Mouse (Mus musculus): Measurements from ENCODE around the gene Gm10912. TPM values are rescaled to one million over a fixed set of nuclear protein-coding genes. Genes with fewer than 3 reads are reported as not detected.
"Not testable (repeated sequence)": the region's sequence is repeated elsewhere in the genome, so short reads cannot be mapped to it uniquely, and the experiment has no call there.

The Gm10912 gene
- under 1 TPM in 1 of 2 experiments, not detected in 1; 0.22 TPM for total RNA-seq (2021)
- long read RNA-seq, experiment 1: 0 reads
- long read RNA-seq, experiment 2: 0 reads

GRCm38 (mm10) chr2:104065526-104065925 lies at the start of gene Gm10912:
TSS of gene Gm10912 (plus strand) at chr2:104065826.
- intact Hi-C loops (cut with DNase I; ENCODE audit: low total_unique reads); DNase-seq: not testable (repeated sequence)

- intact Hi-C loops (cut with DNase I; ENCODE audit: low total_unique reads): no loop called here
- no peak for DNase-seq
Measured at GRCm38 (mm10) chr2:104023096-104023495, 42.5 kb upstream of the Gm10912 start.

DNA sequence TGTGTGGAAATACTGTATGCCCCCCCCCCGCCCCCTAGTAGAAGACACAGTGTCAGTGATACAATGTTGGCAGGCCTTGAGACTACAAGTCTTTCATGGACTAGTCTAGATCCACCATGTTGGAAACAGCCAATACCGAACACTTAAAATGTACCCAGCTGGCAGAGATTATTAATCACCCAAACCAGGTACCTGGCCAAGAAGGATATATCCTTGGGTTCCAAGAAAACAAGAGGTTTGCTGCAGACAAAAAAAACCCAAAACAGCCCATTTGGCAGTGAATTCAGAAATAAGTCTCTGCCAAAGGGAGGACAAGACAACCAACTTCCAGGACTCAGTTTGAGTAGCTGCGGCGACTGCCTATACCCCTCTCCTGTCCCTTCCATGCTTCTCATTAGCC lies 41.0 kb upstream of the Gm10912 start:
- no peak for DNase-seq
- intact Hi-C loops (cut with DNase I; ENCODE audit: low total_unique reads): no loop called here

GRCm38 (mm10) chr2:104027458-104028138 lies 38.0 kb upstream of the Gm10912 start, which contains the start of gene Fbxo3:
TSS of gene Fbxo3 (plus strand) at chr2:104027721.
- intact Hi-C loops (cut with DNase I; ENCODE audit: low total_unique reads): no loop called here
- peak; percentile 85 for DNase-seq

DNA sequence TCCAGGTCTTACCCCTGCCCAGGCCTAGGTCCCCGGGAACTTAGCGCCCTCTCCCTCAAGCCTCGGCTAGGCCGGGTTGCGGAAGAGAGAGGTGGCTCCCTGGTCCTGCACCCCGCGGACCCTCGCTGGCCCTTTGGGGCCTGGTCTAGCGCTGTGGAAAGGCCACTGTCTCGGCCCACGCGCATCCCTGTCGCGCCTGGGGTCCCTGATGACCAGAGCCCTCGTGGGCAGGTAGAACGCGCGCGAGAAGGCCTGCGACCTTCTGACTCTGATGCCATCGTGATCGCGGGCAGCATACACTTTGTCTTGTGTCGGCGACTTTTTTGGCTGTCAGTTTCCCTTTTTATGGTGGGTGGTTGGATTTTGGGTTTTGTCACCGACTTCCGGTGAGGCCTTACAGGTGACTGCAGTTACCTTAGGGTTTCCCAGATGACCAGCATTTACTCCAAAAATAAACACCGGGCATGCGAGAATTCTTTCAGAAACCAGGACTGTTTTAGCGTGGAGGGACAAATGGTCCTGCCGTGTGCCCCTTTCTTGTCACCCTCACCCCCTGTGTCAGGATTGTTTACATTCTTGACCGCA lies 37.4 kb upstream of the Gm10912 start, which contains the start of gene 4931422A03Rik:
Gene 4931422A03Rik, minus strand, starts transcription at position 223 of the 585 bp plus-strand sequence.
- no peak for DNase-seq
- intact Hi-C loops (cut with DNase I; ENCODE audit: low total_unique reads): no loop called here

DNA sequence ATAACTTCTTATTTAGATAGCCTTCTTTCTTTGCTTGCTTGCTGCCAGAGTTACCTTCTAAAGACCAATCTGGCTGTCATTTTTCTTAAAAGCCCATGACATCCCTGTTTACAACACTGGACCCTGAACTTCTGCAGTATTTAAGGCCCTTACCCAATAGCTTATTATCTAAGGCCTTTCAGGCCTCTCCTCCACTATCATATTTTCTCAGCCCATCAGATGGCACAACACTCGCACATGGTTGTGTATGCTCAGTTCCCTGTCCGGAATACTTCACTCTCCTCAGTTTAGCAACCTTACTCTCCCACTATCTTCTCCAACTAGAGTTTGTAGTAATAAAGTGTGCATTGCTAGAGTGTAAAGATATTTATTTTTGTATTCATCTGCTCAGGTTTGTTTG lies 36.6 kb upstream of the Gm10912 start:
- intact Hi-C loops (cut with DNase I; ENCODE audit: low total_unique reads): no loop called here
- DNase-seq: no peak

DNA sequence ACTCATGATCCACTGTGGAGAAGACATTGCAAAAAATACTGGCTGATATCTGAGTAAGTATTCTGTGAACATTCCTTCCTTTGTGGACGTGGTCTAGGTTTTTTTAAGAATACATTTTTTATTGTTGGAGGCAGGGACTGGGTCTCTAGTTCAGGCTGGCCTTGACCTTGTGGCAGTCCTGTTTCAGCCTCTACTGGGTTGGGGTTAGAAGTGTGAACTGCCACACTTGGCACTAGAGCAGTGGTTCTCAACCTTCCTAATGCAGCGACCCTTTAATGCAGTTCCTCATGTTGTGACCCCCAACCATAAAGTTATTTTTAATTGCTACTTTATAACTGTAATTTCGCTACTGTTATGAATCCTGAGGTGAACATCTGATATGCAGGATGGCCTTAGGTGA lies 35.2 kb upstream of the Gm10912 start:
- intact Hi-C loops (cut with DNase I; ENCODE audit: low total_unique reads): loop anchor here (10.0 kb wide), 2 partner anchors 104 to 394 kb away; no protein-coding TSS in a partner anchor
- DNase-seq: no peak

- DNase-seq: no peak
- intact Hi-C loops (cut with DNase I; ENCODE audit: low total_unique reads): loop anchor here (10.0 kb wide), 2 partner anchors 103 to 393 kb away; no protein-coding TSS in a partner anchor
Measured at GRCm38 (mm10) chr2:104032056-104032455, 33.6 kb upstream of the Gm10912 start.

DNA sequence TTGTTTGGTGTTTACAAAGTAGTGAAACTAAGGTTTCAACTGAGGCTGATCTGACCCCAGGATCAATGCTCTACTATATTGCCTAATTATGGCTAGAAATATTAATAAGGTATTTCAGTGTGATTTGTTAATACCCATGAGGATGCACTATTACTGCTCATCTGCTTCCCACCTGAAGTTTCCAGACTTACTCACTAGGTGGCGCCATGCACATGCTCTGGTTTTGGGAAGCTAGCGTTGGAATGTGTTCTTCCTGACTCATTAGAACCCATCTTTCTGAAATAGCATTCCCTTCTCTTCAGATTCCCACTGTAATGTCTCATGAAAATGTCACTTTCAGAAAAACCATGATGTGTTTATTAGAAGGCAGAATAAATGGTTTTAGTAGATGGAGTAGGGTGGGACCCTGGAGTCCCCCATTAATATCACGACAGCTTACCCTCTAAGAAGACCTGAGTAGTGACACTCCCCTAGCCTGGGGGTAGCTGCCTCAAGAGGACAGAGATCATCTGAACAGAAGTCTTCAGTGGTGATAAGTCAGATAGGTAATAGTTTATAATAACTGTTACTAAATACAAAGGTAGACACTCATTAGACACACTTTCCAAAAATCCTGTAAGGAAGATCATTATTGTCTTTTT lies 30.7 kb upstream of the Gm10912 start:
- peak; percentile 45 for DNase-seq
- intact Hi-C loops (cut with DNase I; ENCODE audit: low total_unique reads): loop anchor here (10.0 kb wide), 2 partner anchors 100 to 390 kb away; no protein-coding TSS in a partner anchor

DNA sequence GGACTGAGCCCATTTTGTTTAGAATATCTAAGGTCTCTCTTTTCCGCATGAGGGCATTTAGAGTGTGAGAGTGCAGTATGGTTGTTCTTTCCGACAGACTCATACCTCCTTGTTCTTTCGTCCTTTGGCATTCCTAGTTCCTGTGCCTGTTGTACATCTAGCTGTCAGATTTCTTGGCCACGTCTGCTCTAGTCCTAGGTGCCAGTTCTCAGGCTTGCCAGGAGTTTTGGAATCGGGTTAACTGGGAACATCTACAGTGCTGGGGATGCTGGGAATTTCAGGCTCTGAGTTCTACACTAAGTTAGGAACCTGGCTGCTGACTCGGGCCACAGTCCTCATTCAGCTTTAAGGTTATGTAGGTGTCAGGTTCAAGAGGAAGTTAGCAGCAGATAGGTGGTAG lies 30.0 kb upstream of the Gm10912 start:
- intact Hi-C loops (cut with DNase I; ENCODE audit: low total_unique reads): loop anchor here (10.0 kb wide), 2 partner anchors 99 to 389 kb away; no protein-coding TSS in a partner anchor
- no peak for DNase-seq

- intact Hi-C loops (cut with DNase I; ENCODE audit: low total_unique reads): loop anchor here (10.0 kb wide), 2 partner anchors 98 to 388 kb away; no protein-coding TSS in a partner anchor
- DNase-seq: no peak
Measured at GRCm38 (mm10) chr2:104036316-104036715, 29.3 kb upstream of the Gm10912 start.

GRCm38 (mm10) chr2:104038236-104038635 lies 27.4 kb upstream of the Gm10912 start:
- no peak for DNase-seq
- intact Hi-C loops (cut with DNase I; ENCODE audit: low total_unique reads): loop anchor here (10.0 kb wide), 2 partner anchors 97 to 387 kb away; no protein-coding TSS in a partner anchor

- DNase-seq: no peak
- intact Hi-C loops (cut with DNase I; ENCODE audit: low total_unique reads): no loop called here
Measured at GRCm38 (mm10) chr2:104041632-104042031, 24.0 kb upstream of the Gm10912 start.

GRCm38 (mm10) chr2:104042766-104043165 lies 22.9 kb upstream of the Gm10912 start:
- DNase-seq: no peak
- intact Hi-C loops (cut with DNase I; ENCODE audit: low total_unique reads): no loop called here

DNA sequence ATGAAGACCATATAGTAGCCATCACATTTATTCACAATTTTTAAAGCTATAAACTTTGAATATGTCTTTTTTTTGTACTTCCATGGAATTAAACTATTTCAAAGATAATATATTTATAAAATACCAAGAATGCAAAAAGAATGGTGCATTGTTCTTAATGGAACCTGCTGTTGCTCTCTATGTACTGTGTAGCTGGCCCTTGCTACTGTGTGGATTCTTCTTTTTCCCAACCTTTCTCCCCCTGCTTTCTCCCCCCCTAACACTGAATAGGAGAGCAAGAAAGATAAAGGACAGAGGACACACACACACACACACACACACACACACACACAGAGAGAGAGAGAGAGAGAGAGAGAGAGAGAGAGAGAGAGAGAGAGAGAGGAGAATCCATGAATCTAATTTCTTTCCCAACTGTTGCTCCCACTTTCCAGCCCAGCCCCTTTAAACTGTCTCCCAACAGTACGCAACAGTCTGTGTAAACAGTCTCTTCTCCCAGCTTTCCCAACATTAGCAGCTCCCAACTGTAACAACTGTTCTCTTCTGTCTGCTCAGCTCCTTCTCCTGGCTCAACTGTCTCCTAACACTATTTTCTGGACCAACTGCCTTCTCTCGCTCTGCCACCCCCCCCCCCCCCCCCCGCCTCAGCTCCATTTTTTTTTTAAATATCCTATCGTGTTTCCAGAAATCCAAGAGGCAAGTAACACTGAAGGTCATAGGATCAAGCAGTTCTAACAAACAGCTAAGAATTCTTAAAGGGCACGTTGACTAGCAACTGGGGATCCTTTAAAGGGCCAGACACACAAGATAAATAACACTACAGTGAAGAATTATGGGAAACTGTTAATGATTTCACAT lies 21.8 kb upstream of the Gm10912 start:
- intact Hi-C loops (cut with DNase I; ENCODE audit: low total_unique reads): no loop called here

GRCm38 (mm10) chr2:104044479-104045080 lies 21.0 kb upstream of the Gm10912 start:
- peak; percentile 26 for DNase-seq
- intact Hi-C loops (cut with DNase I; ENCODE audit: low total_unique reads): no loop called here

More for the DNA sequence above, 21.8 kb upstream of the Gm10912 start:
- no peak for DNase-seq

DNA sequence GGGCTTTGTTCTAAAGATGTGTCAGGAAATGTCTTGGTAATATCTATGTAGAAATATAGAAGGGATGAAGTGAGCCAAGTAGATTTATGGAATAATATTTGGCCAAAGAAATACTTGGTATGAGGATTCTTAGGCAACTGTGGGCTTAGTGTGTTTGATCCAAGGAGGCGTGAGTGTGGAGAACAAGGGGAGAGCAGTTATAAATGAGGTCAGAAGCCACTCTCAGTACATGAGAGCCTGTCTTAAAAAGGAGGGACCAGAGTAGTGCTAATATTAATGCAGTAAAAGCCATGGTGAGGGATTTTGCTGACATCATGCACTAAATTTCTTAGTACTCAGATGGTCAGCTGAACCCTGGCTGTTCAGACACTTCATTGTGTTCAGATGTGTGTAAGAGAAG lies 7.2 kb upstream of the Gm10912 start:
- intact Hi-C loops (cut with DNase I; ENCODE audit: low total_unique reads): no loop called here

DNA sequence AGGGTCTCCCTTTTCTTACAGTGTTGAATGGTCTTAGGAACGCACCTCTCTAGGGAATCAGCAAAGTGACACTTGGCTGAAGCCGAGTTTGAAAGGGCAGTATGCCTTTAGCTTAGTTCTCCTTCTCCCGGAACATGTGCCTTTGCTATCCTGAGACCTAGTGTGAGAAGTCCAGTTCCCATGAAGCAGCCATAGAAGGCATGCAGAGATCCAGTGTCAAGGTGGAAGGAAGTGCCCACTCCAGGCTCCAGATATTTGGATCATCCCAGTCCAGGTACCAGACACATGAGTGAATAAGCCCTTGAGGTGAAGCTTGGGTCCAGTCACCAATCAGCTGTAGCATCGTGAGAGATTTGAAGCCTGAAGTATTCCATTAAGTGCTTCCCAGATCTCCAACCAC lies 6.7 kb upstream of the Gm10912 start:
- intact Hi-C loops (cut with DNase I; ENCODE audit: low total_unique reads): no loop called here
- no peak for DNase-seq

More for the DNA sequence above, 7.2 kb upstream of the Gm10912 start:
- DNase-seq: no peak

DNA sequence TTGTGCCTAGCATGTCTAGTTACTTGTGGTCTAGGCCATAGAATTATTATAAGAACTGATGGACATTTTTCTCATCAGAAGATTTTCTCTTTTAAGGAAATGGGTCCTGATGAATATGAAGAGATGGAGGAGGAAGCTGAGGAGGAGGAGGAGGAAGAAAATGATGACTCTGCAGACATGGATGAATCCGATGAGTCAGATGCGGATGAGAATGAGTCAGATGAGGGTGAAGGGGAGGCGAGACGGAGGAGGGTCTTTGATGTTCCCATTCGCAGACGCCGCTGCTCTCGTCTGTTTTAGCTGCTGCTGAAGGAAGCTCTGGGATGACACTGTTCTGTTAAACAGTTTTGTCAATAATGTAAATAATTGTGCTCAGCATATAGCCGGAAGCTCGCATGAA lies 5.8 kb upstream of the Gm10912 start:
- DNase-seq: no peak
- intact Hi-C loops (cut with DNase I; ENCODE audit: low total_unique reads): no loop called here

Measured in gastrocnemius, postnatal 14 days (tissue).